Mouse (Mus musculus) heart, embryonic 14.5 days (tissue): Measurements from ENCODE around the gene Gm17455. TPM values are rescaled to one million over a fixed set of nuclear protein-coding genes. Genes with fewer than 3 reads are reported as not detected.

Experiments used
- polyA plus RNA-seq: library from polyadenylated mRNA; unstranded; fragments of >200 nt; fragmentation: Nextera tagmentation; extraction: Ambion mirVana; gene quantifications from 2 replicates; pipeline ENCODE4 v1.2.1, GENCODE M21; 2014

The Gm17455 gene
- polyA plus RNA-seq, 1 experiment from 2014 or later = not detected

Other genes starting within 250 kb of the Gm17455 start
- 0.24 and 0.26 TPM in 2 replicates for gene Chst3, start 180.5 kb upstream of the Gm17455 start, polyA plus RNA-seq
- 88.7 and 98.1 TPM in 2 replicates for gene Psap, start 122.1 kb upstream of the Gm17455 start, polyA plus RNA-seq
- 2.3 and 2.7 TPM in 2 replicates for gene Vsir, start 52.9 kb upstream of the Gm17455 start, polyA plus RNA-seq